Mouse (Mus musculus): ENCODE measurements around the gene Mapkapk5. TPM values are rescaled to one million over a fixed set of nuclear protein-coding genes. Genes with fewer than 3 reads are reported as not detected.
"Not testable (repeated sequence)": the region's sequence is repeated elsewhere in the genome, so short reads cannot be mapped to it uniquely, and the experiment has no call there.

The Mapkapk5 gene
- total RNA-seq, 4 experiments from 2014 or later, result 66.6 to 79.0 (median 74.5) TPM

DNA sequence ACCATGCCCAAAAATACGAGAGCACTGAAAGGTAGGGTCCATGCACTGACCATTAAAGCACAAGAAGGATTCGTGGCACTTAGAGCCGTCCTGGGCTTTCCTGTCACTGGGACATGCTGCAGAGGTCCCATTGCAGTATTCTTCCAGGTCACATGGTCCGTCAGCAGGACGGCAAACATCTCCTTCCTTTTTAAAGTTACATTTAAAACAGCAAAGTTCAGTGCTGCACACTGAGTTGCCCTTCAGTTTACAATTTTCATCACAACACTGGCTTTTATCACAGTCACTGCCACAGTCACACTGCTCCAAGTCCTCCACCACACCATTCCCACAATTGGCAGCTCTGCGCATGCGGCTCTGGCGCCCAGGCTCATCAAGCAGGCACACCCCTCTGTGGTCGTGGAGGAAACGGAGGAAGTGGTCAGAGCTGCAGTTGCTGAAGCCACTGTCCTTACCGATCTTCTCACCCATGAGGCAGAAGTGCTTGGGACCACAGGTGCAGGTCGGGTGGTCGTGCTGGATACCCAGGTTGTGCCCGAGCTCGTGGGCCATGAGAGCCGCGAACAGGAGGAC, 44.2 kb downstream of the Mapkapk5 start:
- DNase-seq (ENCODE audit: low spot score in 2 of 2), result not testable (repeated sequence)

DNA sequence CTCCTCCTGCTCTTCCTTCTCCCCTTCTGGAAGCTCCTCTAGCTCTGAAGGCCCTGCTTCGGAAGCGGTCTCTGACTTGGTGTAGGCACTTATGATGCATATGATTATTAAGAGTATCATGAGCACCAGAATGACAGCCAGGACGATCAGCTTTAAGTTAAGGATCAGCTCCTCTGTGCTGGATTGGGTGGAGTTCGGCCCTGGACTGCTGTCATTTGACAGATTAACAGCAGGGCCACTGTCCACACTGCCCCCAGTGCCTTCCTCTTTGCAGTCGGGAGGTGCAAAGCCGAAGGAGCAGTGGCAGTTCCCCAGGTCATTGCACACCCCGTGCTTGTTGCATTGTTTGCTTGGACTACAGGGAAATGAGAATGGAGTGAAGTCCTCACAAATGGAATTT, 45.0 kb downstream of the Mapkapk5 start:
- no peak for DNase-seq (ENCODE audit: low spot score in 2 of 2)

GRCm38 (mm10) chr5:121493305-121493704, 52.4 kb downstream of the Mapkapk5 start:
- DNase-seq (ENCODE audit: low spot score in 2 of 2), result peak; percentile 22 to 83

- DNase-seq (ENCODE audit: low spot score in 2 of 2), result no peak
Measured at GRCm38 (mm10) chr5:121484801-121485200, 60.9 kb downstream of the Mapkapk5 start.

- no peak for DNase-seq (ENCODE audit: low spot score in 2 of 2)
Measured at GRCm38 (mm10) chr5:121477680-121478079, 68.0 kb downstream of the Mapkapk5 start.

DNA sequence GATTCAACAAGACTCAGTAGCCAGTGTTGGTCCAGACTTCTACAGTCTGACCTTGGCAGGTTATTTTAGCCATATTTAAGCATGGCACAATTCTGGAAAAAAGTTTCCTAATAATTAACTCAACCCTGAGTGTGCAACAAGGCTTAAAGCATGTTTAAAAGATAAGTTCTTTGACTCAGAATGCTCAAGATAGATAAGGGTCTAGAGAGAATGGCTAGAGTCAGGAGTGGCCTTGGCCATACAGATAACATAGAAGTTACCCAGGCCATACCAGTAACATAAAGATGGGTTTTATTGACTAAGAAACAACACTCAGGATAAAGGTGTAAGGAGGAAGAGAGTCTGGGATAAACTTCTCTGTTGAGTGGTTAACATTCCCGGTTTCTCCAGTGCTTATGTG, 69.7 kb downstream of the Mapkapk5 start:
- DNase-seq (ENCODE audit: low spot score in 2 of 2), result no peak

Other genes starting within 250 kb of the Mapkapk5 start
- gene Trafd1, start 160.3 kb downstream of the Mapkapk5 start, total RNA-seq (2022), result 10 to 100 TPM; 72.9 to 87.1 (median 73.8) TPM
- 10 to 100 TPM; 34.7 to 41.3 (median 36.6) TPM for gene Naa25, start 148.0 kb downstream of the Mapkapk5 start, total RNA-seq (2022)
- gene Tmem116, start 94.0 kb downstream of the Mapkapk5 start, total RNA-seq (2022), result 10 to 100 TPM in 1 of 4 experiments, 1 to 10 TPM in 3; 6.6 to 10.1 (median 7.8) TPM
- 100 to 1,000 TPM; 116 to 148 (median 130) TPM for gene Erp29, start 93.4 kb downstream of the Mapkapk5 start, total RNA-seq (2022)
- not detected for gene Adam1b, start 42.5 kb downstream of the Mapkapk5 start, total RNA-seq (2022)
- 10 to 100 TPM in 3 of 4 experiments, 1 to 10 TPM in 1; 8.7 to 12.4 (median 11.5) TPM for gene Adam1a, start 423 bp downstream of the Mapkapk5 start, total RNA-seq (2022)
- gene Gm42878, start 423 bp downstream of the Mapkapk5 start, total RNA-seq (2022), result not detected
- 100 to 1,000 TPM; 131 to 154 (median 140) TPM for gene Aldh2, start 47.9 kb upstream of the Mapkapk5 start, total RNA-seq (2022)
- 1 to 10 TPM; 6.4 to 8.2 (median 6.7) TPM for gene Acad12, start 73.0 kb upstream of the Mapkapk5 start, total RNA-seq (2022)
- 1 to 10 TPM; 3.9 to 5.6 (median 4.6) TPM for gene Acad10, start 114.6 kb upstream of the Mapkapk5 start, total RNA-seq (2022)
- gene Brap, start 114.7 kb upstream of the Mapkapk5 start, total RNA-seq (2022), result 10 to 100 TPM; 58.0 to 65.2 (median 60.9) TPM
- 100 to 1,000 TPM; 199 to 223 (median 216) TPM for gene Atxn2, start 165.4 kb upstream of the Mapkapk5 start, total RNA-seq (2022)